Mouse (Mus musculus) liver, postnatal 0 days (tissue): ENCODE measurements around the gene Catsper4. TPM values are rescaled to one million over a fixed set of nuclear protein-coding genes. Genes with fewer than 3 reads are reported as not detected.

Experiments used
- ATAC-seq: fragments of 200-750 bp; cut with Nextera tagmentation; 2 replicates; pipeline ENCODE4 v1.8.0; 2017; ENCODE audit warnings: mild to moderate bottlenecking, moderate library complexity
- DNase-seq: peaks from one replicate; pipeline ENCODE4 v3.0.0-alpha.2; 2016
- H3K27ac ChIP-seq: fragments of 300-500 bp; sonication (generic); 2 replicates; pipeline ENCODE4 v1.5.1; 2014; ENCODE audit warnings: antibody characterized with exemption, moderate library complexity, mild to moderate bottlenecking, low read depth
- H3K27me3 ChIP-seq: fragments of 300-500 bp; sonication (generic); 2 replicates; pipeline ENCODE4 v1.6.1; 2014; ENCODE audit warnings: low read length, control low read depth, mixed read lengths; ENCODE audit not compliant: insufficient read depth
- H3K36me3 ChIP-seq: fragments of 300-500 bp; sonication (generic); replicated peaks from 2 replicates; pipeline ENCODE4 v1.6.1; 2014; ENCODE audit warnings: mild to moderate bottlenecking, control low read depth, low read length, moderate library complexity, mixed read lengths; ENCODE audit not compliant: insufficient read depth
- H3K4me1 ChIP-seq: fragments of 300-500 bp; sonication (generic); 2 replicates; pipeline ENCODE4 v1.6.1; 2014; ENCODE audit warnings: antibody characterized with exemption, mild to moderate bottlenecking, control low read depth; ENCODE audit not compliant: insufficient read depth
- H3K4me2 ChIP-seq: fragments of 300-500 bp; sonication (generic); 2 replicates; pipeline ENCODE4 v1.6.1; 2014; ENCODE audit warnings: low read depth, mild to moderate bottlenecking, low read length, moderate library complexity, mixed read lengths
- H3K4me3 ChIP-seq: fragments of 300-500 bp; sonication (generic); 2 replicates; pipeline ENCODE4 v1.5.1; 2014; ENCODE audit warnings: low read depth, low read length
- H3K9ac ChIP-seq: fragments of 300-500 bp; sonication (generic); replicated peaks from 2 replicates; pipeline ENCODE4 v1.6.1; 2014; ENCODE audit warnings: mild to moderate bottlenecking, moderate library complexity
- H3K9me3 ChIP-seq: fragments of 300-500 bp; sonication (generic); 2 replicates; pipeline ENCODE4 v1.6.1; 2016; ENCODE audit warnings: mild to moderate bottlenecking, control low read depth, low read length, mixed read lengths
- CTCF ChIP-seq: sonication (generic); IDR thresholded peaks from 2 replicates; pipeline ENCODE4 v1.5.1; 2016; ENCODE audit warnings: antibody characterized with exemption, low read depth
- EP300 ChIP-seq: IDR thresholded peaks from 2 replicates; pipeline ENCODE4 v1.6.1; 2016; ENCODE audit warnings: antibody characterized with exemption, low read depth, mild to moderate bottlenecking
- WGBS: fragments of 180-500 bp; shearing (Covaris S2); extraction: QIAGEN DNeasy Blood & Tissue Kit; methylation state at CpG from one replicate; pipeline ENCODE4 v1.1.7; 2014; ENCODE audit not compliant: insufficient replicate concordance; 5-methylcytosine and 5-hydroxymethylcytosine counted together
- polyA plus RNA-seq: library from polyadenylated mRNA; unstranded; fragments of >200 nt; fragmentation: Nextera tagmentation; extraction: Ambion mirVana; gene quantifications from 2 replicates; pipeline ENCODE4 v1.2.1, GENCODE M21; 2015

Catsper4 gene
- polyA plus RNA-seq, 1 experiment from 2014 or later, result not detected

DNA sequence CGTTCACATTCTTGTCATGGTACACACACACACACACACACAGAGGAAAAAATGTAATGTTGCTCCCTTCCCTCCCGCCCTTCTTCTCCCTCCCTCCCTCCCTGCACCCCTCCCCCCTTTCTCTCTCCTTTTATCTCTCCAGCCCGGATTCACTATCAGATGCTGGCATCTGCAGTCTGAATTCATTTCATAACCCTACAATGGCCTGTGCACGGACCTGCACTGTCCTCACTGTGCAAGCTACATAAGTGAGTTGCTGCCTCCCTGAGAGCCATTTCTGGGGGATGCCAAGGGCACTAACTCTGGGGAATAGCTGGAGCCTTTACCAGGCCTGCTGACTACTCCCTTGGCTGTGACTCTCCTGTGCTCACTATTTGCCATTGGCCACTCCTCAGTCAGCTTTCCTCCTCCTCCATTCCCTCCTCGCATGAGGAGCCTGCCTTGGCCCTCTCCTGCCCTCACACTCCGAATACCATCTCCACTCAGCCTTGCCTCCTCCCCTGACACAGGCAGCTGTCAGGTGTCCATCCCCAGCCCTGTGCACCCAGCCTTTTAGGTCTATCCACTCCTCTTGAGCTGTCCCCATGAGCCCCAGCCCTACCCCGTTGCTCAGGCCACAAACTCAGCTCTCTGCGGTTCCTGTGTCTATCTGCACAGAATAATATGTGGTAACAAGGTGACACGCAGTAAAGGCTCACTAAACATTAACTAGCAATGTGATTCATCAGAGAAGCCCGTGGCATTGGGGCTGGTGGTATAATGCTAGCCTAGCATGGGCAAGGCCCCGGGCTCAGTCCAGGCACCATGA is 4.2 kb downstream of the Catsper4 start:
- H3K9ac ChIP-seq, result no peak overlapping the region
- DNase-seq (no peak), ATAC-seq (no peak)
- no peak overlapping the region for H3K4me2 ChIP-seq
- H3K27ac ChIP-seq, result no peak overlapping the region
- H3K4me1 ChIP-seq, result no peaks in the 10 kb centered on the region
- H3K9me3 ChIP-seq, result no peaks in the 10 kb centered on the region
- no peaks in the 10 kb centered on the region for H3K27me3 ChIP-seq
- WGBS, result 54% methylated on average over 11 of the region's 11 CpGs
- H3K36me3 ChIP-seq, result no peaks in the 10 kb centered on the region
- TF ChIP-seq EP300, result no peak
- TF ChIP-seq CTCF, result no peak
- H3K4me3 ChIP-seq, result no peak overlapping the region

DNA sequence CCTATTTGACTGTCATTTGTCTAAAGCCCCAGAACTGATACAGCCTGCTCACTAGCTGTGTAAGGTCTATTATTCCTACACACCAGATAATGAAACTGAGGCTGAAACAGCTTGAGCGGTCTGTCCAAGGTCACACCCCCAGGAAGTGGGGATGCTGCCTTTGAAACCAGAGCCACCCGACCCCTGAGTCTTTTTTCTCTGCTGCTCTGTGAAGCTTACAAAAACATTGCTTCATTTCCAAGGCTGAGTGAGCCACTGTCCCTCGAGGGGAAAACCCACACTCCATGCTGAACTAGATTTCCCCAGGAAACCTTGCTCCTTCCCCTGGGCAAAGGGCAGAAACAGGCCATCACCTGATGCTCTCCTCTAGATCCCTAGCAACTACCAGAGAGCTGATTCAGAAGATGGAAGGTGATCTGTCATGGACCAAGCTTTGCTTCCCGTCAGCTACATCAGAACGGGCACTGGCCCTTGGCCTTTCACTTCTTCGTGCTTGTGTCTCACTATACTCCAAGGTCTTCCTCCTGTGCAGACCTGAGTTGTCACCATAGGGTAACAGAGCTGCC is 20.6 kb downstream of the Catsper4 start:
- no peaks in the 10 kb centered on the region for H3K27me3 ChIP-seq

DNA sequence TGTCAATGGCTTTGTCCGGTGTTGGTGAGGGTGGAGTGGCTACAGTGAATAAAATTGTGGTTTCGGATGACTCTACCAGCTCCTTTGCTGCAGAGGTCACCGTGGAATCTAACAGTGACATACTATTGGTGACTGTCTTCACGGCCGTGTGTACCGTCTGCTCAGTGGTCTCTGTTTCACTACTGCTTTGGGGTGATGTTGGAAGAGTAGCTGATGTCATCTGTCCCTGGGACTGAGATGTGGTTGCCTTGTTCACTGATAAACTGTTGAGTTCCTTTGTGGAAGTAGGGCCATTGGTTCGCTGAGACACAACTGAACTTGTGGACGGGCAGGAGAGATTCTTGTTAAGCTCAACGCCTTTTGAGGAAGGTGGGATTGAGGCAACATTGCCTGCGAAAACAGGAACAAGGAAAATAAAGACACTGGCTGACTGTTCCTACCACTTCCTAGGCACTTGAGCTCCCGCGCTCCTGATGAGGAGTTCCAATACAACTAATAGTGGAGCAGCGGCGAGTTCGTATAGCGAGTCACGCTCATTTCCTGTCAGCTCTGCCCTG is 23.8 kb downstream of the Catsper4 start:
- WGBS, result 57% methylated on average over 17 of the region's 17 CpGs
- H3K36me3 ChIP-seq, result no peaks in the 10 kb centered on the region

More for the DNA sequence above, 20.6 kb downstream of the Catsper4 start:
- no peaks in the 10 kb centered on the region for H3K4me1 ChIP-seq
- no peak for ATAC-seq
- 48% methylated on average over 6 of the region's 6 CpGs for WGBS
- H3K27ac ChIP-seq, result no peak overlapping the region
- H3K9me3 ChIP-seq, result no peaks in the 10 kb centered on the region
- no peak overlapping the region for H3K4me2 ChIP-seq
- no peak overlapping the region for H3K4me3 ChIP-seq
- H3K9ac ChIP-seq, result no peak overlapping the region
- no peak for TF ChIP-seq EP300
- no peak for TF ChIP-seq CTCF
- no peak for DNase-seq
- H3K36me3 ChIP-seq, result no peaks in the 10 kb centered on the region

DNA sequence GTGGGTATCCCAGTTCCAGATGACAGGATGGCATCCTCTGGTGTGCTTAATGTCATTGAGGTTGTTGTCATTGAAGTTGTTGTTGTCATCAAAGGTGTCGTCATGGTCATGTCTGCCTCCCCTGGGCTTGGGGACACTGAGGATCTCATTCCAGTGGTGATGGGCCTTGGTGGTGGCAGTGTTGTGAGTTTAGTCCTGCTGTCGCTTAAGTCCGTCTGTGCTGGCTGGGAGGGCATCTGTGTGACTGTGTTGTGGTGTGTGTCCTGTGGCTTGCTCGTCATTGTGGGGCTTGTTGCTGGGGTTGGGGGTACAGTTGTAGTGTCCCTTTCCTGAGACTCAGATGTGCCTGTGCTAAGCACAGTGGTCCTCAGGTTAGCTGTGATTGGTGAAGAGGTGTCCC is 24.3 kb downstream of the Catsper4 start, which contains the start of gene Gm7534:
TSS of gene Gm7534 (minus strand) at position 101 of the 400 bp plus-strand sequence.
- no peaks in the 10 kb centered on the region for H3K36me3 ChIP-seq
- H3K27me3 ChIP-seq, result no peaks in the 10 kb centered on the region
- DNase-seq (no peak), ATAC-seq (no peak)
- no peaks in the 10 kb centered on the region for H3K4me1 ChIP-seq
- H3K4me3 ChIP-seq, result no peak within 1 kb of the TSS
- no peak within 1 kb of the TSS for H3K27ac ChIP-seq
- 87% methylated on average over 4 of the region's 4 CpGs for WGBS
- no peak for TF ChIP-seq CTCF
- TF ChIP-seq EP300, result no peak
- H3K9ac ChIP-seq, result no peak within 1 kb of the TSS
- no peaks in the 10 kb centered on the region for H3K9me3 ChIP-seq
- no peak within 1 kb of the TSS for H3K4me2 ChIP-seq

More for the DNA sequence above, 23.8 kb downstream of the Catsper4 start:
- Histone ChIP-seq H3K9me3 (no peaks in the 10 kb centered on the region), H3K27ac (no peak overlapping the region), H3K4me1 (no peaks in the 10 kb centered on the region), H3K4me3 (no peak overlapping the region), H3K9ac (no peak overlapping the region), H3K4me2 (no peak overlapping the region), H3K27me3 (no peaks in the 10 kb centered on the region)
- TF ChIP-seq EP300 (no peak), CTCF (no peak)
- DNase-seq, result no peak
- no peak for ATAC-seq

DNA sequence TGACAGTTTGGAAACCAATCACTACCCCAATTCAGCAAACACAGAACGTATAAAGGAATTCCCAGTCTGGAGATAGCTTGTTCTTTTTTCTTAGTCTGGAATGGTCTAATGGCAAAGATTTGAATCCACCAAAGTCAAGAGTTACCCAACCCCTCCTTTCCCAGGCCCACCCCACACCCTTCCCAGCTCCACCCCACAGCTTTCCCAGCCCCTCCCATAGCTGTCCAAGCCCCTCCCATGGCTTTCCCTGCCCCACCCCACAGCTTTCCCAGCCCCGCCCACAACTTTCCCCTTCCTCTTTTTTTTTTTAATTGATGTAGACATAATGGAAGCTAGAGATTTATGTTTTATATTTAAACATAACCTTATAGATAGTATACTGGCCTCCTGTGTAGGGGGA is 27.8 kb downstream of the Catsper4 start:
- WGBS, result 69% methylated on average over 2 of the region's 2 CpGs
- no peak for DNase-seq
- Histone ChIP-seq H3K4me3 (no peak overlapping the region), H3K9me3 (no peaks in the 10 kb centered on the region), H3K36me3 (no peaks in the 10 kb centered on the region), H3K9ac (no peak overlapping the region), H3K27ac (no peak overlapping the region), H3K27me3 (no peaks in the 10 kb centered on the region), H3K4me2 (no peak overlapping the region), H3K4me1 (no peaks in the 10 kb centered on the region)
- TF ChIP-seq CTCF, result no peak
- ATAC-seq, result no peak

DNA sequence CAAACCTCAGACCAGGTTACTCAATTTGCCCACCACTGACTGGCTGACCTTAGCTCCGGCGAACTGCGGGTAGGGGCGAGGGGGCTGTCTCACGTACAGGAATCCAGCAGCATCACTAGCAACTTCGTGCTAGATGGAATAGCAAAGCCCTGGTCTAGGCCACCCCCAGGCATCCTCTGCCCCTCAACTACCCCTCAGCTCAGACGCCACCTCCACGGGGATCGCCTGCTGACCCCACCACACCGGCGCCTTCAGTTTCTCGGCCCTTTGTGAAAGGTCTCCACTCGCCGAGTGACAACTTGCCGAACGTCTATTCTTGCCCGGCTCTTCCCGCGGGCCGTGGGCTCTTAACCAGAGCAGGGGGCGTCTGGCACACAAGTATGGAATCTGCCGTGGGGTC is 40.9 kb downstream of the Catsper4 start:
- Histone ChIP-seq H3K9me3 (no peaks in the 10 kb centered on the region), H3K4me3 (peak overlapping the region; percentile 98), H3K27me3 (no peaks in the 10 kb centered on the region), H3K9ac (peak overlapping the region; percentile 97), H3K4me2 (peak overlapping the region; percentile 98), H3K27ac (peak overlapping the region; percentile 88), H3K36me3 (0 out of 2 replicates have a peak, but pooled peaks cover 4% of the 10 kb centered on the region), H3K4me1 (peaks cover 25% of the 10 kb centered on the region)
- TF ChIP-seq EP300 (no peak), CTCF (no peak)
- DNase-seq (no peak), ATAC-seq (no peak)
- under 1% methylated on average over 22 of the region's 22 CpGs for WGBS
